Mouse (Mus musculus) telencephalon, adult 2 months (tissue): ENCODE measurements at regions not wholly inside any gene's neighbourhood (a gene's known extent, or its start where the extent isn't known, plus 50 kb on each side); places are given as distances from the start of the nearest gene placed in this dataset.

Source experiments
- DNase-seq: peaks from one replicate; pipeline ENCODE4 v3.0.0-alpha.2; 2011; ENCODE audit warnings: low read depth, low spot score

- DNase-seq, result no peak
Measured at GRCm38 (mm10) chr9:77845664-77846290, 71.4 kb upstream of the Elovl5 start.

- DNase-seq, result no peak
Measured at GRCm38 (mm10) chr9:77848580-77848979, 68.6 kb upstream of the Elovl5 start.

GRCm38 (mm10) chr9:77849343-77849742 is 67.8 kb upstream of the Elovl5 start:
- DNase-seq, result peak; percentile 60

GRCm38 (mm10) chr9:77851336-77851735 is 65.8 kb upstream of the Elovl5 start:
- no peak for DNase-seq

- DNase-seq, result no peak
Measured at GRCm38 (mm10) chr9:77857091-77858058, 59.8 kb upstream of the Elovl5 start.

- no peak for DNase-seq
Measured at GRCm38 (mm10) chr9:77858127-77858794, 58.9 kb upstream of the Elovl5 start.
